Mouse (Mus musculus) myocyte (in vitro differentiated cells): ENCODE measurements around the gene Mmp24.

Experiments
- E2F4 ChIP-seq: IDR thresholded peaks from one replicate; pipeline ENCODE4 v1.6.1; 2011; ENCODE audit warnings: mild to moderate bottlenecking, control low read depth, moderate library complexity; ENCODE audit not compliant: insufficient read depth
- MAX ChIP-seq: IDR thresholded peaks from one replicate; pipeline ENCODE4 v1.6.1; 2011; ENCODE audit warnings: low read depth, mild to moderate bottlenecking, control low read depth
- POLR2A ChIP-seq: IDR thresholded peaks from one replicate; pipeline ENCODE4 v1.6.1; 2011; ENCODE audit warnings: low read depth, mild to moderate bottlenecking, control low read depth, moderate library complexity; ENCODE audit not compliant: insufficient read length
- REST ChIP-seq: IDR thresholded peaks from one replicate; pipeline ENCODE4 v1.6.1; 2011; ENCODE audit warnings: mild to moderate bottlenecking, control low read depth, moderate library complexity; ENCODE audit not compliant: insufficient read depth, insufficient read length
- TCF12 ChIP-seq: IDR thresholded peaks from one replicate; pipeline ENCODE4 v1.6.1; 2011; ENCODE audit warnings: mild to moderate bottlenecking, control low read depth; ENCODE audit not compliant: poor library complexity, insufficient read depth, severe bottlenecking
- USF1 ChIP-seq: IDR thresholded peaks from one replicate; pipeline ENCODE4 v1.6.1; 2011; ENCODE audit warnings: low read depth, mild to moderate bottlenecking, control low read depth, moderate library complexity

- TF ChIP-seq REST (no peak), POLR2A (no peak), MAX (no peak), TCF12 (no peak), E2F4 (no peak), USF1 (no peak)
Measured at GRCm38 (mm10) chr2:155823722-155824121, 48.6 kb downstream of the Mmp24 start.
